Mouse (Mus musculus) left cerebral cortex, postnatal 10 days (tissue): ENCODE measurements around the gene Slc39a1. TPM values are rescaled to one million over a fixed set of nuclear protein-coding genes. Genes with fewer than 3 reads are reported as not detected.
"Not testable (repeated sequence)": the region's sequence is repeated elsewhere in the genome, so short reads cannot be mapped to it uniquely, and the experiment has no call there.

ENCODE experiments used
- DNase-seq, 2 experiments: peaks; one replicate each; pipeline ENCODE4 v3.0.0; 2021 to 2022; ENCODE audit warnings: low spot score in 2 of 2, mixed read lengths in 1 of 2; ENCODE audit errors: extremely low spot score in 1 of 2
- intact Hi-C: fragments of 180-260 bp; cut with DNase I; formaldehyde crosslinking; loops from one replicate; pipeline ENCODE4 v1.15.1; 2025
- total RNA-seq, 2 experiments: library from RNA; stranded (reverse); gene quantifications; 2 replicates each; pipeline ENCODE4 v1.2.3; 2021

Gene Slc39a1
- total RNA-seq, 2 experiments from 2014 or later: 47.7 to 49.0 TPM

GRCm38 (mm10) chr3:90231507-90232333, 16.3 kb upstream of the Slc39a1 start, which contains the start of gene Jtb:
Gene Jtb (plus strand): TSS chr3:90231597.
- intact Hi-C loops: no loop called here
- peak; percentile 94 for DNase-seq

DNA sequence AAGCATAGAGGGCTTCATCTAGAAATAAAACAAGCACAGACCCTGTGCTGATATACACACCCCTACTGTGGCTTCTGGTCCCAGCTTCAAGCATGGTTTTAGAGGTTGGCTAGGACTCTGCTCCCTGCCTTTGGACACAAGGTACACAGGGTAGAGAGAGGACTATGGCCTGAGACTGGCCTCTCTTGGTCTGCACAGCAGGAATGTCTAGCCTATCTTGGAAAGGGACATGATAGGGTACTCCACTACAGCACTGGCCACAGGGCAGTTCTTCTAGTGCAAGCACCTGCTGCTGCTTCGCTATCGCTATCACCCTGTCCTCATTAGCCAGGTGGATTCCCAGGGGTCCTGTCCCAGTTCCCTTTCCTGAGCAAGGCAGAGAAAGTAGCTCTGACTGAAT, 6.7 kb upstream of the Slc39a1 start:
- intact Hi-C loops: no loop called here
- no peak for DNase-seq

GRCm38 (mm10) chr3:90241669-90242358, 6.2 kb upstream of the Slc39a1 start:
- intact Hi-C loops: no loop called here
- DNase-seq: no peak

DNA sequence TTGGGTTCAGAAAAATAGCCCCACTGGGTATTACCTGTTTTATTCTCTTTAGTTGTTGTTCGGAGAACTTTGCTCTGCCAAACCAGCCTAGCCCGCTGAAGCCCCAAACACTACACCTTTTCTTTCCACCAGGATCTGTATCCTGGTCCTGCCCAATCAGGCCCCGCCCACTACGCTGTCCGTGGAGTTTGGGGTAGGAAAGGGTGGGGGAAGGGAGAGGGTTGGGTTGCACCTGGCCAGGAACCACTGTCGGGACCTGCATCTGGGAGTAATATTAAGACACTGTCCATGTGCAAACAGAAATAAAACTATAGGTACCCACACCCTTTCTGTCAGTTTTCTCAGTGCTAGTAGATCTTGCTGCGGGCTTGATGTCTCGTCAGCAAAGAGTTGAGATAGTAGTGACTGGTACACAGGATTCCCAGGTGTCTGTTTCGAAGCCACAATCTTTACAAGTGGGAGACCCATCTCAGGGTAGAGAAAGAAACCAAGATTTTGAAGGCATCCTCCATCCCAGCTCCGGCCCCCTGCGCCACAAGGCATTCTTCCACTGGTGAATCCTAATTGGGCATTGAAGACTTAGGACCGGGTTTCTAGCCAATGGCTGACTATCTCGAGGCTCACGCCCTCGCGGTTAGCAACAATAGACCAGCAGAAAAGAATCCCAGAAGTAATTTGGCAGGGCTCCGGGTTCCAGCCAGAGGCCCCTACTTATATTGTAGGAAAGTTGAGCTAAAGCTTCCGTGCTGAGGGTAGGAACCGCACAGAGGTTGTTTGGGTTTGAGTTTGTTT, 4.8 kb upstream of the Slc39a1 start, which contains the start of gene Creb3l4:
TSS of gene Creb3l4 (minus strand) at position 529 of the 792 bp plus-strand sequence.
- intact Hi-C loops: no loop called here
- peak in 1 of 2 experiments; percentile 41 for DNase-seq

DNA sequence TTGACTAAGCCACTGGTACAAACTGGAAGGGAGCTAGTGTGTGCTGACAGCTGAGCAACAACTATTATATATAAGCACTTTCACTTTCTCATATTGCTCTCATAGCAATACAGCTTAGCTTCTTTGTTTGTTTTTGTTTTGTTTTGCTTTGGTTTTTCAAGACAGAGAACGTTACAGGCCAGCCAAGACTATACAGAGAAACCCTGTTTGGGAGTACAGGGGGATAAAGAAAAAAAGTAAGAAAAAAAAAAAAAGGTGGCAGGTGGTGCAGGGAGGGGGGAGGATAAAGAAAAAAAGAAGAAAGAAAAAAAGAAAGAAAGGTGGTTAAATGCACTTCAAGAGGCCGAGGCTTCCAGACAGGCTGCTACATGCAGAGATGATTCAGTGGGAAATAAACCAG, 2.6 kb upstream of the Slc39a1 start:
- intact Hi-C loops: no loop called here
- DNase-seq: no peak

GRCm38 (mm10) chr3:90247630-90247959, 377 bp upstream of the Slc39a1 start:
- no peak for DNase-seq
- intact Hi-C loops: no loop called here

DNA sequence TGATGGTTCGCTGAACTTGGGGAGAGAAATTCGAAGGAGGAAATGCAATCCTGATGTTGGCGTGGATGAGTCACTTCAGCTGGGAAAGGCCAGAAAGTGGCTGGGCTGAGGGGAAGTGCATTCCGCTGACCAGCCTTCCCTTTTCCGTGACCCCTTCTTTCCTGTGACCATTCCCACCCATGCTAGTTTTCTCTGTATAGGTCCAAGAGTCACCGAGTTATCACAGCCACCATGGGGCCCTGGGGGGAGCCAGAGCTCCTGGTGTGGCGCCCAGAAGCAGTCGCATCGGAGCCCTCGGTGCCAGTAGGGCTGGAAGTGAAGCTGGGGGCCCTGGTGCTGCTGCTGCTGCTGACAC, 751 bp downstream of the Slc39a1 start:
- intact Hi-C loops: no loop called here
- no peak for DNase-seq

GRCm38 (mm10) chr3:90250791-90251190, 2.8 kb downstream of the Slc39a1 start:
- DNase-seq: no peak
- intact Hi-C loops: no loop called here

DNA sequence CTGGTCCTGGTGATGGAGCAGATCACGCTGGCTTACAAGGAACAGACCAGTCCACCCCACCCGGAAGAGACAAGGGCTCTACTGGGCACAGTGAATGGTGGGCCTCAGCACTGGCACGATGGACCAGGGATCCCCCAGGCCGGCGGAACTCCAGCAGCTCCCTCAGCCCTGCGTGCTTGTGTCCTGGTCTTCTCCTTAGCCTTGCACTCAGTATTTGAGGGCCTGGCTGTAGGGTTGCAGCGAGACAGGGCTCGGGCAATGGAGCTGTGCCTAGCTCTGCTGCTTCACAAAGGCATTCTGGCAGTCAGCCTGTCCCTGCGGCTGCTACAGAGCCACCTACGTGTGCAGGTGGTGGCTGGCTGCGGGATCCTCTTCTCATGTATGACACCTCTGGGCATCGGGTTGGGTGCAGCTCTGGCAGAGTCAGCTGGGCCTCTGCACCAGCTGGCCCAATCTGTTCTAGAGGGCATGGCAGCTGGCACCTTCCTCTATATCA, 3.8 kb downstream of the Slc39a1 start:
- DNase-seq, intact Hi-C loops: not testable (repeated sequence)

GRCm38 (mm10) chr3:90252659-90253058, 4.7 kb downstream of the Slc39a1 start:
- DNase-seq, intact Hi-C loops: not testable (repeated sequence)

- intact Hi-C loops, DNase-seq: not testable (repeated sequence)
These were observed 5.2 kb downstream of the Slc39a1 start for GRCm38 (mm10) chr3:90253174-90253573.

- DNase-seq: peak; percentile 97
- intact Hi-C loops: no loop called here
These were observed 5.9 kb downstream of the Slc39a1 start, which contains the start of gene Crtc2 for GRCm38 (mm10) chr3:90253653-90254418. Gene Crtc2 (plus strand): TSS chr3:90254163.

DNA sequence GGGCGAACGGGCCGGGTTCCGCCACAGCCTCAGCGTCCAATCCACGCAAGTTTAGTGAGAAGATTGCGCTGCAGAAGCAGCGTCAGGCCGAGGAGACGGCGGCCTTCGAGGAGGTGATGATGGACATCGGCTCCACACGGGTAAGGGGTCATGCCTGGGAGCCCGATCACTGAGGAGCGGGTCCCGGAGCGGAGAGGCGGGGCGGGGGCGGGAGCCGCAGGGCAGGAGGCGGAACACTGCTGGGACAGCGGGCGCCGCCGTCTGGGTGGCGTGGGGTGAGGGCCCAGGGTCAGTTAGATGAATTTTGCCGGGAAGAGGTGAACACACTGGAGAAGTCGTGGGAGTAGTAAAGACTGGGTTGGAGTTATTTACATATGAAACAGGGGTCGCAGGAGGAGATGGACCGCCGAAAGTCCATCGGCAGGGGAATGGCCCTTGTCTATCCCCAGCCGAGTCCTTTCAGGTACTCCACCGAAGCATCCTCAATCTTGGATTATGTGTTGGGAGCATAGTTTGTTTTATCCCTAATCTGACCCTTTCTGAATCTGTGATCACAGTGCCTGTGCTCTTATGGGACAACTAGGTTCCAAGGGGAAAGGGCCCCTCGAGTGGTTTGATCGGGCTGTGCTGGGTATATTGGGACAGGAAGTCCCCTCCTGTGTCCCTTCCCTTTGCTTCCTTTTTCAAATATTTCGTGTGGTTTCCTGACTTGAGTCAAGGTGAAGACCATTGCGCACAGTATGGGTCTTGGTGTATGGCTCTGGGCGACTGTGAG, 6.6 kb downstream of the Slc39a1 start:
- intact Hi-C loops: no loop called here
- DNase-seq: peak in 1 of 2 experiments; percentile 76

GRCm38 (mm10) chr3:90255194-90255565, 7.2 kb downstream of the Slc39a1 start:
- intact Hi-C loops: no loop called here
- no peak for DNase-seq

- no peak for DNase-seq
- intact Hi-C loops: no loop called here
These were observed 7.9 kb downstream of the Slc39a1 start for GRCm38 (mm10) chr3:90255784-90256353.

DNA sequence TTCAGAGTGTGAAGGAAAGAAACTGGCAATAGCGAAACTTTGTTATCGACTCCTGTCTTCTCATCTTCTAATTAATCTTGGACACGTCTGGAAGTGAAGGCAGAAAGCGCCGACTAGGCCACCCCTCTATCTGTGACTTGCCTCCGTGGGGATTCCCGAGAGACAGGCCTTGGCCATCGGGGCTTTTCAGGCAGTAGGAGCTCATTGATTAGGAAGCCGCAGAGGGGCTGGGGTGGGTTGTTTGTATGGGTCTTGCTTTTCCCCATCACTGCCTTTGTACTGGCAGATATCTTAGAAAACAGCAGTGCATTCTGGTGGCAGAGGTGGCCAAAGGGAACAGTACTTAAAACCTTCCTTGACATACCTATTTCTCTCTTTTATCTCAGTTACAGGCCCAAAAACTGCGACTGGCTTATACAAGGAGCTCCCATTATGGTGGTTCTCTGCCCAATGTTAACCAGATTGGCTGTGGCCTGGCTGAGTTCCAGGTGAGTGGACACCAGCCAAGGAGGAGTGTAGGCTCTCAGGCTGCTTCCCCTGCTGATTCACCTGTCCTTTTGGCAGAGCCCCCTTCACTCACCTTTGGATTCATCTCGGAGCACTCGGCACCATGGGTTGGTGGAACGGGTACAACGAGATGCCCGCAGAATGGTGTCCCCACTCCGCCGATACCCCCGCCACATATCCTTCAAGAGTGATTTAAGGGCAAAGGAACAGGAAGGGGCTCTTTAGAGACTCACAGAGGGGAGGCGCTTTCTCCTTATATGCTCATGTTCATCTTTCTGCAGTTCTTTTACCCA, 9.0 kb downstream of the Slc39a1 start:
- no peak for DNase-seq

DNA sequence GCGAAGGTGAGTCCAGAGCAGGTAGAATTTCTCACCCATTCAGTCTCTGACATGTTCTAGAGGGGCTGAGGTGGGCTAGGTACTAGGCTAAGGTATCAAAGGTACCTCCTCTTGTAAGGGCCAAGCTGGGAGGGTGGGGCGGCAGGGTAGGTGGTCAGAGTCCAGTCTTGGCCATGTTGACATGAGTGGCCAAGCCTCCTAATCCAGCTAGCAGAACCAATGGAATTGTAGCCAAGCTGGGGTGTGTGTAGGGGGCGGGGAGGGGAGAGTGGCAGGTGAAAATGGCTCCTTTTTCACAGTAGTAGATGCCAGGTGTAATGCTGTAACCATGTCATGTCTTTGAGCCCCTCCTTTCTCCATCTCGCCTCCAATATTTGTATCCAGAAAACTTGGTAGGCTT, 10.5 kb downstream of the Slc39a1 start:
- intact Hi-C loops: no loop called here

More for the DNA sequence above, 9.0 kb downstream of the Slc39a1 start:
- intact Hi-C loops: no loop called here

More for the DNA sequence above, 10.5 kb downstream of the Slc39a1 start:
- no peak for DNase-seq
